Mouse (Mus musculus) limb, embryonic 15.5 days (tissue): ENCODE measurements around the gene Lamc3. TPM values are rescaled to one million over a fixed set of nuclear protein-coding genes. Genes with fewer than 3 reads are reported as not detected.

ENCODE experiments used
- ATAC-seq: fragments of 200-750 bp; cut with Nextera tagmentation; 2 replicates; pipeline ENCODE4 v1.8.0; 2017; ENCODE audit warnings: low read depth, moderate TSS enrichment; ENCODE audit not compliant: insufficient number of reproducible peaks, low FRiP score, low TSS enrichment
- H3K27ac ChIP-seq: fragments of 300-500 bp; sonication (generic); 2 replicates; pipeline ENCODE4 v1.5.1; 2015; ENCODE audit warnings: moderate library complexity, mild to moderate bottlenecking, inconsistent platforms
- H3K27me3 ChIP-seq: fragments of 300-500 bp; sonication (generic); 2 replicates; pipeline ENCODE4 v1.6.1; 2015; ENCODE audit warnings: inconsistent platforms
- H3K36me3 ChIP-seq: fragments of 300-500 bp; sonication (generic); 2 replicates; pipeline ENCODE4 v1.6.1; 2015; ENCODE audit warnings: inconsistent platforms
- H3K4me1 ChIP-seq: fragments of 300-500 bp; sonication (generic); 2 replicates; pipeline ENCODE4 v1.6.1; 2015; ENCODE audit warnings: inconsistent platforms
- H3K4me2 ChIP-seq: fragments of 300-500 bp; sonication (generic); 2 replicates; pipeline ENCODE4 v1.6.1; 2015; ENCODE audit warnings: mild to moderate bottlenecking, inconsistent platforms
- H3K4me3 ChIP-seq: fragments of 300-500 bp; sonication (generic); 2 replicates; pipeline ENCODE4 v1.5.1; 2015; ENCODE audit warnings: mild to moderate bottlenecking, inconsistent platforms
- H3K9ac ChIP-seq: fragments of 300-500 bp; sonication (generic); 2 replicates; pipeline ENCODE4 v1.6.1; 2015; ENCODE audit warnings: inconsistent platforms
- H3K9me3 ChIP-seq: fragments of 300-500 bp; sonication (generic); 2 replicates; pipeline ENCODE4 v1.6.1; 2016; ENCODE audit warnings: inconsistent platforms
- WGBS: fragments of 180-500 bp; shearing (Covaris S2); methylation state at CpG from one replicate; pipeline ENCODE4 v1.1.7; 2015; 5-methylcytosine and 5-hydroxymethylcytosine counted together
- polyA plus RNA-seq: library from polyadenylated mRNA; unstranded; fragments of >200 nt; fragmentation: Nextera tagmentation; extraction: Ambion mirVana; gene quantifications from 2 replicates; pipeline ENCODE4 v1.2.1, GENCODE M21; 2015

The Lamc3 gene
- polyA plus RNA-seq, 1 experiment from 2014 or later, result 1.5 TPM

DNA sequence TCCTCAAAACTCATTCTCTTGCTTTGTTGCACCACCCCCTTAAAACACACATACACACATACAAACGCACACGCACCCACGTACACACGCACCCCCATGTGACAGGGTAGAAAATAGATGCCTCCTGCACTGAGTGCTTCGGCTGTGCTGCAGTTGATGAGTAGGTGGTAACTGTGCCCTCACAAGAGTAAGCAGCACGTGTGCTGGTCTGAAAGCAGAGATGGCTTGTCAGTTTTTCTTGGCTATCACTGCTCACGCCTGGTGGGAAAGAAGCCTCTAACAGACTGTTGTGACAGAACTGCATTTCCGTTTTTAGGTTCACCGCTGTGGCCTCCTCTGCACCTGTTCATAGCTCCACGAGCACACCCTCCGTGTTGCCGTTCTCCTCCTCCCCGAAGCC is 109.0 kb downstream of the Lamc3 start:
- Histone ChIP-seq H3K27me3 (no peaks in the 10 kb centered on the region), H3K27ac (no peak overlapping the region), H3K4me1 (no peaks in the 10 kb centered on the region), H3K4me2 (no peak overlapping the region), H3K4me3 (no peak overlapping the region), H3K36me3 (peaks cover 91% of the 10 kb centered on the region), H3K9me3 (no peaks in the 10 kb centered on the region), H3K9ac (no peak overlapping the region)
- ATAC-seq, result no peak
- WGBS, result 94% methylated on average over 13 of the region's 13 CpGs

Other genes starting within 250 kb of the Lamc3 start
- not detected in 2 replicates for gene Prdm12, start 247.3 kb upstream of the Lamc3 start, polyA plus RNA-seq
- 54.3 and 56.6 TPM in 2 replicates for gene Exosc2, start 216.6 kb upstream of the Lamc3 start, polyA plus RNA-seq
- gene Abl1, start 198.9 kb upstream of the Lamc3 start, polyA plus RNA-seq, result 37.7 and 40.1 TPM in 2 replicates
- gene Qrfp, start 76.7 kb upstream of the Lamc3 start, polyA plus RNA-seq, result 0.14 TPM in 1 of 2 replicates, not detected in the other
- gene Fibcd1, start 41.3 kb upstream of the Lamc3 start, polyA plus RNA-seq, result 0.14 and 0.26 TPM in 2 replicates
- 28.2 and 28.3 TPM in 2 replicates for gene Aif1l, start 62.8 kb downstream of the Lamc3 start, polyA plus RNA-seq
- gene Nup214, start 87.1 kb downstream of the Lamc3 start, polyA plus RNA-seq, result 72.4 and 73.9 TPM in 2 replicates
- 4.1 and 5.3 TPM in 2 replicates for gene Fam78a, start 197.6 kb downstream of the Lamc3 start, polyA plus RNA-seq
- 7.2 and 11.3 TPM in 2 replicates for gene Plpp7, start 208.2 kb downstream of the Lamc3 start, polyA plus RNA-seq